13 mouse cellular contexts compared by ENCODE assay signal in genomic region chr1:187800761-187801160, GRCm38 (mm10).
A peak's percentile ranks its signal among the peaks of the same experiment; 100 is the strongest.
DNase-seq lines count a peak whose midpoint lies in the region.
"Had no signal": no experiment of that assay in that cellular context is flagged by ENCODE, and none has a peak within 500 bp of the region (broad histone marks: within the 10 kb centered on the region; RNA-seq: fewer than 3 reads in every experiment).

No protein-coding gene starts in this region.

- peak; percentile 4 to 10 for DNase-seq in heart, adult 18-20 months
- no peak for DNase-seq in heart, postnatal 25 days (ENCODE audit: low spot score)
- DNase-seq in 3T3-L1 (ENCODE audit: low read depth, low spot score) = peak; percentile 7
- DNase-seq in adrenal gland, adult 2 months = peak; percentile 47
- peak; percentile 8 to 23 for DNase-seq in heart, postnatal 36 days
- DNase-seq in layer of hippocampus, adult 18-20 months (ENCODE audit: low spot score in 2 of 2) = no peak
- DNase-seq in frontal cortex, postnatal 25 days (ENCODE audit: low spot score in 2 of 2) = no peak
- DNase-seq: cerebellum, postnatal 10 days; kidney, adult 2 months; kidney, postnatal 25 days; lung, adult 2 months; spleen, adult 18-20 months; thymus, postnatal 25 days had no signal

- intact Hi-C loops in heart, postnatal 25 days (cut with DNase I) = no loop called here
- intact Hi-C loops in heart, postnatal 36 days (cut with DNase I) = no loop called here

Comparison
In these comparisons a context has a peak if more than half of its experiments do, and no peak if none do; other contexts are left out.
1. DNase-seq: peak in heart, adult 18-20 months (2 of 2), 3T3-L1 (single experiment), adrenal gland, adult 2 months (single experiment) and heart, postnatal 36 days (2 of 2); none in heart, postnatal 25 days (single experiment), layer of hippocampus, adult 18-20 months (0 of 2) and frontal cortex, postnatal 25 days (0 of 2).